Mouse (Mus musculus): Measurements from ENCODE around the gene Mef2c.

The Mef2c gene

GRCm38 (mm10) chr13:83608851-83609516 is 105.2 kb downstream of the Mef2c start:
- no peak for DNase-seq (ENCODE audit: low spot score)

- no peak for DNase-seq (ENCODE audit: low spot score)
These were observed 105.7 kb downstream of the Mef2c start for GRCm38 (mm10) chr13:83609517-83609878.

- DNase-seq (ENCODE audit: low spot score): no peak
These were observed 106.3 kb downstream of the Mef2c start for GRCm38 (mm10) chr13:83610124-83610523.

- DNase-seq (ENCODE audit: low spot score): no peak
These were observed 108.4 kb downstream of the Mef2c start for GRCm38 (mm10) chr13:83612195-83612594.

- no peak for DNase-seq (ENCODE audit: low spot score)
These were observed 112.0 kb downstream of the Mef2c start for GRCm38 (mm10) chr13:83615875-83616274.

DNA sequence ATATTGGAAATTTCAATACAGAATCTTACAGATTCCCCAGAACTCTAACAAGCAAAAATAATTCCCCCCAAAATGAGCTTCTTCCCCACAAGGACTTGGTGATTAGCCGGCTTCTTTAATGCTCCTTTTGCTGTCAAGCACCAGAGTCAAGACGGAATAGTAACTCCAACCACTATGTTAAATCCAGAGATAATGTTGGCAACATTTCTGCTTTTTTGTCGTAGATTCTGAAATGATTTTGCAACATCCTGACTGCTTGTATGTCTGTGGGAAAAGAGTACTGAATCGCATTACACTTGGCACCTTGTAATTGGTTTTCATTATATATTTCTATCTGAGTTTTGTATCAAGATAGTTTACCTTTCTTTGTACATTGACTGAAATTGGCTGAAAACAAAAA is 120.8 kb downstream of the Mef2c start:
- no peak for DNase-seq (ENCODE audit: low spot score)

DNA sequence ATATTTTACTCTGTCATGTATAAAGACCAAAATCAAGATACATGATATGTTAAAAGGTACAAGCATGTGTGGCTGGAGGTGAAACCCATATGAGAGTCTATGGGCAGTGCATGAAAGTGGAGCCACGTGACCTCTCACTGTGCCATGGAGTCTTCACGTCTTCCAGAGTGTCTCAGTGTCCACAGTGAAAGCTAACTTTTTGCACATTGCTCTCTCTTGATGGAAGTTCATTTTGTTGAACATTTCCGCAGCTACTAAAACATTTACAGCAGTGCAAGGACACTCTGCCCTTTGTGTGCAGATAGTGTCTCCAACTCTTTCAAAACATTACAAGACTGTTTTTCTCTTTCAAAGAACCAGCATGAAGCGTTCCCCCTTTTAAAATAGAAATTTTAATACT is 123.6 kb downstream of the Mef2c start:
- DNase-seq (ENCODE audit: low spot score): no peak

GRCm38 (mm10) chr13:83628139-83628538 is 124.3 kb downstream of the Mef2c start:
- DNase-seq (ENCODE audit: low spot score): no peak

- no peak for DNase-seq (ENCODE audit: low spot score)
These were observed 129.3 kb downstream of the Mef2c start for GRCm38 (mm10) chr13:83633155-83633554.

GRCm38 (mm10) chr13:83635218-83635617 is 131.4 kb downstream of the Mef2c start:
- no peak for DNase-seq (ENCODE audit: low spot score)

- DNase-seq (ENCODE audit: low spot score): no peak
These were observed 133.8 kb downstream of the Mef2c start for GRCm38 (mm10) chr13:83637666-83638065.

- DNase-seq (ENCODE audit: low spot score): no peak
These were observed 134.9 kb downstream of the Mef2c start for GRCm38 (mm10) chr13:83638735-83639134.

- DNase-seq (ENCODE audit: low spot score): no peak
These were observed 145.2 kb downstream of the Mef2c start for GRCm38 (mm10) chr13:83649051-83649450.

DNA sequence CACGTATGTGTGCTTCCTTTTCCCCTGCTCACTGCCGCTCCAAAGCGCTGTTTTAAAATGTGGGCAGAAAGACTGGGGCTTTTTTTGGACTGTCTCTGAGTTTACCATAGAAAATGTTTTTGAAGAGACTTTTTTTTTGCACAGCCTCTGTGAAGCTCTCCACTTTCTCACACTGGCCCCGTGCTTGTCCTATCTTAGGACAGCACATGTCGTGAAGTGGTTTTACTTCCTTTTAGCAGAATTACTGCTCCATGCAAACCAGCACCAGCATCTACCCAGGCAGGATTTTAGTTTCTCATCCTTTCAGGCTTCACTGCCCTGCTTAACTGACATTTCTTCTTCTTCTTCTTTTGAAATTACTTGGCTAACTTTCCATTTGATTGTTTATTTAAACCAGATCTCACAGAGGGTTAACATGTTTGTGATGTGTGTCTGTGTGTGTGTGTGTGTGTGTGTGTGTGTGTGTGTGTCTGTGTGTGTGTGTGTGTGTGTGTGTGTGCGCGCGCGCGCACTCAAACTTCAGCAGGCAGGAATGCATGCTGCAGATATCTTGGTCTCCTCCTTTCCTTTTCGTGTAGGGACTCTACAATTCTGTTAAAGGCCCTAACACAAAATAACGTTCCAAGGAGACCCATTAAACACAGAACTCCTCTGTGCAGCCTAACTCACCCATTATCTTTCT is 146.1 kb downstream of the Mef2c start:
- DNase-seq (ENCODE audit: low spot score): peak; percentile 37

DNA sequence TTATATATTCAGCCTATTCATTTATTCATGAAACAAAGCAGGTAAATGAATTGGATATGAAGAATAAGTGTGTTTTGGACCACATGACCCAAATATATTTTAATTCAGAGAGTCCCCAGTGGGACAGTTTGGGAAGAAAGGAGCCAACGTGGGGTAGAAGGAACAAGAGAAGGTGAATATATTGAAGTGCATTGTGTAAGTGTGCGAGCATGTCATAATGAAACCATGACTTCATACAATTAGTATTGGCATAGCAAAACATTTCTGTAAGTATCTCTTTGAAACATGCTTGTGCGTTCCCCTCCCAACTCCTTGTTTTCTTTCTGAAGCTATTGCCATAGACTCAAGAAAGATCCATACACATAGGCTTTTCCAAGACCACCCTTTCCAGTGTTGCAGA is 147.0 kb downstream of the Mef2c start:
- DNase-seq (ENCODE audit: low spot score): no peak

DNA sequence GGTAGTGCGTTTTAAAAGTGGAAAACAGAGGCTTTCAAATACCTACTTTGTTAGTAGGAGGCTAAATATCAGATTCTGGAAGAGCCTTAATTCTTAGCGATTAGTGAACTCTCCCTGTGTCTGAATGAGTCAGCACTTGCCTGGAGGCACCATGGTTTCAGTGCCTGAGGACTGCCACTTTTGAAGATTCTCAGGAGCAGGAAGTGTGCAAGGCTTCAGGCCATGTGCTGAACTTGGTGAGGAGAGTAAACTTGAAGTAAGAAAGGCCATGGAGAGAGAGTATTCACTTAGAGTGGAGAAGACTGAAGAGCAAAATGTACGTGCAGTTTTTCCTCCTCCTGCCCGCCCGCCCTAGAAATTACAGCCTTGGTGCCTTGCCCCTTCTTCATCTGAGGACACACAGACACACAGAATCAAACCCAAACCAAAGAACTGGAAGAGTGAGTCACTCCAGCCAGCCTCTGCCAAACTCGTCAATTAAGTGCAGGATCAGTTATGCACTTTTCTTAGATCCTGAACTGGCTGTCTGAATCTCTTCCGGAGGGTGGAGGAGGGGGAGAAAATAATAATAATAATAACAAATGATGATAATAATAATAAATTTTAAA is 148.2 kb downstream of the Mef2c start:
- no peak for DNase-seq (ENCODE audit: low spot score)

DNA sequence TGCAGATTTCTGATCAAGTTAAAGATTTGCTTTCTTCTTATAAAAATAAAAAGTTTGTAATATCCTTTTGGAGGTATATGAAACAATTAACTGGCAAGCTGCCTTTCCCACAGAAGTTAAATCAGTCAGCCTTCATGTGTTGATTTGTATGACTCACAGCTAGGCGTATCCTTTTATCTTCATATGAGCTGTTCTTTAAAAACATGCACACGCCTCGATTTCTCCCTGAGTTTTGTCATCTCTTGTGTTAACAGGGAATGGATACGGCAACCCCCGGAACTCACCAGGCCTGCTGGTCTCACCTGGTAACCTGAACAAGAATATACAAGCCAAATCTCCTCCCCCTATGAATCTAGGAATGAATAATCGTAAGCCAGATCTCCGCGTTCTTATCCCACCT is 148.7 kb downstream of the Mef2c start:
- no peak for DNase-seq (ENCODE audit: low spot score)

DNA sequence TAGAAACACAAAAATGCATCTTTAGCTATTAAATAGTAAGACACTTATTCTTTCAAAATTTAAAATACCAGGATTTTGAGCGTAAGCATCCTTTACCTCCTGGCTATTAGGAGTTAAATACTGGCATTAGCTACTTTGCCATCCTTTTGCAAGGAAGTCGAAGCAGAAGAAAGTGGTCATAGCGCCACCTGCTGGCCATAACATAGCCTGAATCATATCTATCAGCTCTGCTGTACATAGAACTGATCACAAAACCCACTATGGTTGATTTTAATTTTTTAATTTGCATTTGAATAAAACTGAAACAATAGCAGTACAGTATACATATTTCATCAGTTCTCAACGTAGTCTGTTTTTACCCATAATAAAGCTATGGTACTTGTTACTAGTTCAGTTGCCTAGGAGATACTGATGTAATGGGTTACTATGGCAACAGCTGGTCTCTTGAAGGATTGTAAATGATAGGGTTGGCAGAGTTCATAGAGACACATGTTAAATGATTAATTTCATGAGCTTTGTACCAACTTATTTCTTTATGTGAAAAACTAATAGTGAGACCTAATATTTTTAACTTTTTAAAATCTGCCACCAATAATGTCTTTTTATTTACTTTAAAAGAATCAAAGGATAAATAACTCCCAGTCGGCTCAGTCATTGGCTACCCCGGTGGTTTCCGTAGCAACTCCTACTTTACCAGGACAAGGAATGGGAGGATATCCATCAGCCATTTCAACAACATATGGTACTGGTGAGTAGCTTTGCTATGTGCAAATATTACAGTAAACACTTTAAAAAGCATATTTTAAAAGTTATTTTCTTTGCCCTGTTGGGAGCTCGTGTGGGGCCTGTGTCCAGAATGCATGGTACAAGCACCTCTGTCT is 151.3 kb downstream of the Mef2c start:
- peak; percentile 78 for DNase-seq (ENCODE audit: low spot score)

DNA sequence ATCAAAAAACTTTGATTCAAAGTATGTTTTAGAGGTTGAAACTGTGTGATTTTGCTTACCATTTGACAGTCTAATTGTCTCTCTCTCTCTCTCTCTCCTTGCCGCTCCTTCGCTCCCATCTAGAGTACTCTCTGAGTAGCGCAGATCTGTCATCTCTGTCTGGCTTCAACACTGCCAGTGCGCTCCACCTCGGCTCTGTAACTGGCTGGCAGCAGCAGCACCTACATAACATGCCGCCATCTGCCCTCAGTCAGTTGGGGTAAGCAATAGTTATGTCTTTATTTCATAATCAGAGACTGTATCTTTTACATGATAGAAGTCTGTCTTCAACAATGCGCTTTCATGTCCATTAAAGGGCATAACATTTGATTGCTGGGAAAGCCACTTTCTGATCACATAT is 152.3 kb downstream of the Mef2c start:
- no peak for DNase-seq (ENCODE audit: low spot score)

DNA sequence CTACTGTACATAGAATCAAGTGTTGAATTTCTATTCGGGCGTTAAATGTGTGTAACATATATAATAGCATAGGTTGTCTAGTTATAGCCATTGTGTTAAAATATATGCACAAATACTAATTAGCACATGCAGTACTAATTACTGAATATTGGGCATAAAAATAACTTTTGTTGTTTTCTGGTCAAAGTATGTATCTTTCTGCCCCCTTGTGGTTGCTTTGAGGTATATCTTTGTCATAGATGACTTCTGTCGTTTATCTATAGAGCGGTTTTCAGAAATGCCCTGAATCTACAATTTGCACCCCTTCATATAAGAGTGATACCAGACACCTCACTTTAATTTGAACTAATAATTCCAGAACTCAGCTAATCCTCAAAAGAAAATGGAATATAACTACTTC is 152.9 kb downstream of the Mef2c start:
- peak; percentile 22 for DNase-seq (ENCODE audit: low spot score)

DNA sequence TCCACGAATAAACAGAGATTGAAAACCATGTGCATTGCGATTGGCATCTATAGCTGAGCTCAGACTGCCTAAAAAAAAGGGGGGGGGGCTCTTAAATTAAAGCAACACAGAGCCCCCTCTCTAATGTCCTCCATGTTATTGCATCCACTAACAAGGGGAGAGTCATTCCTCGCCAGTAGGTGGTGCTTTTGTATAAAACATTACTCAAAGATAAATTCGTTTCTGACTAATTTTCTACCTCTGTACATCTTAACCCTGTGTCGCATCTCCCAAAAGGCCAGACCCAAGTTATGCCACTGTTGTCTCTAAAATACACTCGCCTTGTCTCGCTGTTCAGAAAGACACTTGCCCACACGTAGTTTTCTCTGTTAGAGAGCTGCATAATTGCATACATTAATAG is 156.9 kb downstream of the Mef2c start:
- DNase-seq (ENCODE audit: low spot score): no peak

GRCm38 (mm10) chr13:83661166-83661565 is 157.3 kb downstream of the Mef2c start:
- no peak for DNase-seq (ENCODE audit: low spot score)
